Mouse (Mus musculus) lung, postnatal 36 days (tissue): ENCODE measurements around the gene Serinc1.

Source experiments
- DNase-seq: peaks from one replicate; pipeline ENCODE4 v3.0.0; 2022; ENCODE audit warnings: mixed read lengths

Gene Serinc1

GRCm38 (mm10) chr10:57484741-57485140 is 47.6 kb downstream of the Serinc1 start:
- DNase-seq = no peak

- DNase-seq = no peak
Measured at GRCm38 (mm10) chr10:57481717-57482116, 50.6 kb downstream of the Serinc1 start.

- no peak for DNase-seq
Measured at GRCm38 (mm10) chr10:57477121-57477843, 55.0 kb downstream of the Serinc1 start.
